Mouse (Mus musculus): ENCODE measurements around the gene Gm5485.
A peak's percentile ranks its signal among the peaks of the same experiment; 100 is the strongest.

Gene Gm5485

GRCm38 (mm10) chr16:48372461-48372860, 39.8 kb downstream of the Gm5485 start:
- DNase-seq (ENCODE audit: low spot score in 2 of 2), result no peak

- DNase-seq (ENCODE audit: low spot score in 2 of 2), result no peak
These were observed 44.1 kb downstream of the Gm5485 start for GRCm38 (mm10) chr16:48368096-48368495.

- DNase-seq (ENCODE audit: low spot score in 2 of 2), result no peak
These were observed 45.4 kb downstream of the Gm5485 start for GRCm38 (mm10) chr16:48366801-48367200.

- DNase-seq (ENCODE audit: low spot score in 2 of 2), result peak; percentile 5 to 10
These were observed 51.3 kb downstream of the Gm5485 start for GRCm38 (mm10) chr16:48360887-48361286.

GRCm38 (mm10) chr16:48356417-48356816, 55.8 kb downstream of the Gm5485 start:
- DNase-seq (ENCODE audit: low spot score in 2 of 2), result no peak

- DNase-seq (ENCODE audit: low spot score in 2 of 2), result no peak
These were observed 56.5 kb downstream of the Gm5485 start for GRCm38 (mm10) chr16:48355716-48356115.

Measured in frontal cortex, postnatal 25 days (tissue).